Mouse (Mus musculus) G1E (cell line): ENCODE data around the gene Ankrd13a. TPM values are rescaled to one million over a fixed set of nuclear protein-coding genes. Genes with fewer than 3 reads are reported as not detected.
"Not testable (repeated sequence)": the region's sequence is repeated elsewhere in the genome, so short reads cannot be mapped to it uniquely, and the experiment has no call there.

Experiments used
- ATAC-seq: 2 replicates; pipeline ENCODE4 v1.8.0; 2016; ENCODE audit warnings: mild to moderate bottlenecking; ENCODE audit not compliant: insufficient number of reproducible peaks, poor library complexity, low FRiP score, severe bottlenecking; ENCODE audit errors: extremely low read depth
- DNase-seq: peaks from one replicate; pipeline ENCODE4 v3.0.0; 2012; ENCODE audit warnings: low spot score
- H3K27me3 ChIP-seq: 2 replicates; pipeline ENCODE4 v1.6.1; 2012; ENCODE audit warnings: mild to moderate bottlenecking, low read length, inconsistent platforms; ENCODE audit not compliant: insufficient read depth
- H3K36me3 ChIP-seq: replicated peaks from 2 replicates; pipeline ENCODE3; 2012; ENCODE audit warnings: mild to moderate bottlenecking, inconsistent platforms
- H3K4me1 ChIP-seq: 2 replicates; pipeline ENCODE4 v1.6.1; 2012; ENCODE audit warnings: low read depth, low read length, inconsistent platforms, mixed read lengths; ENCODE audit not compliant: insufficient read depth
- H3K4me3 ChIP-seq: 2 replicates; pipeline ENCODE4 v1.5.1; 2012; ENCODE audit warnings: low read depth, mild to moderate bottlenecking, inconsistent platforms, low read length, moderate library complexity, mixed read lengths
- H3K9me3 ChIP-seq: replicated peaks from 2 replicates; pipeline ENCODE4 v1.6.1; 2012; ENCODE audit warnings: inconsistent platforms
- GATA1 ChIP-seq: IDR thresholded peaks from 2 replicates; pipeline ENCODE4 v1.6.1; 2012; ENCODE audit warnings: borderline replicate concordance, low read length, inconsistent platforms, mixed read lengths
- GATA2 ChIP-seq: IDR thresholded peaks from 2 replicates; pipeline ENCODE4 v1.6.1; 2012; ENCODE audit warnings: low read depth, low read length, inconsistent platforms, borderline replicate concordance
- polyA plus RNA-seq: library from polyadenylated mRNA; stranded (reverse); fragments of >175 nt; gene quantifications from 2 replicates; pipeline ENCODE4 v1.2.3, GENCODE M21; 2012
- total RNA-seq, 2 experiments: library from RNA; stranded (forward) in 1 of 2; stranded (reverse) in 1 of 2; fragments of 200-1000 nt in 1 of 2; fragments of >200 nt in 1 of 2; fragmentation: Nextera tagmentation in 1 of 2; gene quantifications; 2 replicates each; pipeline ENCODE4 v1.2.3; 2014 to 2017

Gene Ankrd13a
- total and polyA plus RNA-seq, 3 experiments, result 576 to 869 (median 779) TPM

- TF ChIP-seq GATA2 (no peak), GATA1 (no peak)
- Histone ChIP-seq H3K4me1 (peaks cover 7% of the 10 kb centered on the region), H3K36me3 (no peaks in the 10 kb centered on the region), H3K4me3 (no peak overlapping the region), H3K9me3 (no peaks in the 10 kb centered on the region), H3K27me3 (peaks cover 51% of the 10 kb centered on the region)
- DNase-seq, result no peak
- ATAC-seq, result no peak
Measured at GRCm38 (mm10) chr5:114851565-114852236, 77.2 kb downstream of the Ankrd13a start.

- not testable (repeated sequence) for H3K36me3 ChIP-seq, DNase-seq, H3K9me3 ChIP-seq, H3K4me1 ChIP-seq, H3K4me3 ChIP-seq, ATAC-seq
- peaks cover 50% of the 10 kb centered on the region for H3K27me3 ChIP-seq
Measured at GRCm38 (mm10) chr5:114853364-114853763, 78.9 kb downstream of the Ankrd13a start, which contains the start of gene 4930519G04Rik. Gene 4930519G04Rik, plus strand, starts transcription at chr5:114853664.

Other genes with a start within 250 kb of the Ankrd13a start
- gene Fam222a, start 206.7 kb upstream of the Ankrd13a start, total RNA-seq (2014; fragmentation: Nextera tagmentation), result 3.2 and 3.8 TPM in 2 replicates
- gene Fam222a, start 206.7 kb upstream of the Ankrd13a start, total RNA-seq (2017), result 0.12 and 0.71 TPM in 2 replicates
- 6.9 and 7.3 TPM in 2 replicates for gene Fam222a, start 206.7 kb upstream of the Ankrd13a start, polyA plus RNA-seq
- not detected in 2 replicates for gene Trpv4, start 116.3 kb upstream of the Ankrd13a start, total RNA-seq (2014; fragmentation: Nextera tagmentation)
- gene Trpv4, start 116.3 kb upstream of the Ankrd13a start, total RNA-seq (2017), result not detected in 2 replicates
- gene Trpv4, start 116.3 kb upstream of the Ankrd13a start, polyA plus RNA-seq, result 0.10 and 0.11 TPM in 2 replicates
- gene Gltp, start 83.7 kb upstream of the Ankrd13a start, total RNA-seq (2014; fragmentation: Nextera tagmentation), result 84.4 and 85.0 TPM in 2 replicates
- gene Gltp, start 83.7 kb upstream of the Ankrd13a start, total RNA-seq (2017), result 34.6 and 34.7 TPM in 2 replicates
- 40.1 and 48.0 TPM in 2 replicates for gene Gltp, start 83.7 kb upstream of the Ankrd13a start, polyA plus RNA-seq
- 5.3 and 11.4 TPM in 2 replicates for gene Tchp, start 66.9 kb upstream of the Ankrd13a start, total RNA-seq (2014; fragmentation: Nextera tagmentation)
- gene Tchp, start 66.9 kb upstream of the Ankrd13a start, total RNA-seq (2017), result 11.6 and 11.9 TPM in 2 replicates
- gene Tchp, start 66.9 kb upstream of the Ankrd13a start, polyA plus RNA-seq, result 20.1 and 23.0 TPM in 2 replicates
- gene Git2, start 840 bp downstream of the Ankrd13a start, total RNA-seq (2014; fragmentation: Nextera tagmentation), result 213 and 227 TPM in 2 replicates
- gene Git2, start 840 bp downstream of the Ankrd13a start, total RNA-seq (2017), result 101 and 104 TPM in 2 replicates
- 201 and 245 TPM in 2 replicates for gene Git2, start 840 bp downstream of the Ankrd13a start, polyA plus RNA-seq
- 10.8 and 12.0 TPM in 2 replicates for gene 1500011B03Rik, start 48.8 kb downstream of the Ankrd13a start, total RNA-seq (2014; fragmentation: Nextera tagmentation)
- gene 1500011B03Rik, start 48.8 kb downstream of the Ankrd13a start, total RNA-seq (2017), result 1.9 and 2.0 TPM in 2 replicates
- 0.45 and 0.94 TPM in 2 replicates for gene 1500011B03Rik, start 48.8 kb downstream of the Ankrd13a start, polyA plus RNA-seq
- gene 4930519G04Rik, start 79.0 kb downstream of the Ankrd13a start, total RNA-seq (2014; fragmentation: Nextera tagmentation), result not detected in 2 replicates
- gene 4930519G04Rik, start 79.0 kb downstream of the Ankrd13a start, total RNA-seq (2017), result not detected in 2 replicates
- gene 4930519G04Rik, start 79.0 kb downstream of the Ankrd13a start, polyA plus RNA-seq, result not detected in 2 replicates
- gene Gm9936, start 84.0 kb downstream of the Ankrd13a start, total RNA-seq (2014; fragmentation: Nextera tagmentation), result not detected in 2 replicates
- 0.06 and 0.22 TPM in 2 replicates for gene Gm9936, start 84.0 kb downstream of the Ankrd13a start, total RNA-seq (2017)
- gene Gm9936, start 84.0 kb downstream of the Ankrd13a start, polyA plus RNA-seq, result not detected in 2 replicates
- not detected in 2 replicates for gene Oasl2, start 122.3 kb downstream of the Ankrd13a start, total RNA-seq (2014; fragmentation: Nextera tagmentation)
- 0.29 and 0.33 TPM in 2 replicates for gene Oasl2, start 122.3 kb downstream of the Ankrd13a start, total RNA-seq (2017)
- gene Oasl2, start 122.3 kb downstream of the Ankrd13a start, polyA plus RNA-seq, result not detected in 2 replicates
- gene Oasl1, start 148.6 kb downstream of the Ankrd13a start, total RNA-seq (2014; fragmentation: Nextera tagmentation), result 6.8 and 21.9 TPM in 2 replicates
- gene Oasl1, start 148.6 kb downstream of the Ankrd13a start, total RNA-seq (2017), result 4.2 and 5.4 TPM in 2 replicates
- gene Oasl1, start 148.6 kb downstream of the Ankrd13a start, polyA plus RNA-seq, result 14.0 and 18.0 TPM in 2 replicates
- gene 2210016L21Rik, start 167.5 kb downstream of the Ankrd13a start, total RNA-seq (2014; fragmentation: Nextera tagmentation), result 30.0 and 30.2 TPM in 2 replicates
- 31.7 and 34.3 TPM in 2 replicates for gene 2210016L21Rik, start 167.5 kb downstream of the Ankrd13a start, total RNA-seq (2017)
- gene 2210016L21Rik, start 167.5 kb downstream of the Ankrd13a start, polyA plus RNA-seq, result 36.5 and 38.7 TPM in 2 replicates
- not detected in 2 replicates for gene Hnf1a, start 196.4 kb downstream of the Ankrd13a start, total RNA-seq (2014; fragmentation: Nextera tagmentation)
- 0.38 TPM in 1 of 2 replicates, not detected in the other for gene Hnf1a, start 196.4 kb downstream of the Ankrd13a start, total RNA-seq (2017)
- 0.02 TPM in 1 of 2 replicates, not detected in the other for gene Hnf1a, start 196.4 kb downstream of the Ankrd13a start, polyA plus RNA-seq
- gene Sppl3, start 236.5 kb downstream of the Ankrd13a start, total RNA-seq (2014; fragmentation: Nextera tagmentation), result 53.9 and 69.2 TPM in 2 replicates
- 31.8 and 35.9 TPM in 2 replicates for gene Sppl3, start 236.5 kb downstream of the Ankrd13a start, total RNA-seq (2017)
- gene Sppl3, start 236.5 kb downstream of the Ankrd13a start, polyA plus RNA-seq, result 29.5 and 33.9 TPM in 2 replicates